Mouse (Mus musculus) megakaryocyte, adult 5-6 weeks (primary cell): ENCODE measurements around the gene Zswim1. TPM values are rescaled to one million over a fixed set of nuclear protein-coding genes. Genes with fewer than 3 reads are reported as not detected.
A peak's percentile ranks its signal among the peaks of the same experiment; 100 is the strongest.
"Not testable (repeated sequence)": the region's sequence is repeated elsewhere in the genome, so short reads cannot be mapped to it uniquely, and the experiment has no call there.

Experiments used
- ATAC-seq: 2 replicates; pipeline ENCODE4 v1.8.0; 2016; ENCODE audit warnings: mild to moderate bottlenecking, inconsistent platforms; ENCODE audit not compliant: poor library complexity, severe bottlenecking
- total RNA-seq, 2 experiments: library from RNA; stranded (forward) in 1 of 2; stranded (reverse) in 1 of 2; fragments of 153-499, 151-499 nt in 1 of 2; fragments of 221-1000, 200-1000 nt in 1 of 2; gene quantifications; 2 replicates each; pipeline versions ENCODE4 v1.2.3 to v1.2.4; 2015 to 2017

Gene Zswim1
- total RNA-seq, 2 experiments from 2014 or later: 2.9 to 6.4 TPM

DNA sequence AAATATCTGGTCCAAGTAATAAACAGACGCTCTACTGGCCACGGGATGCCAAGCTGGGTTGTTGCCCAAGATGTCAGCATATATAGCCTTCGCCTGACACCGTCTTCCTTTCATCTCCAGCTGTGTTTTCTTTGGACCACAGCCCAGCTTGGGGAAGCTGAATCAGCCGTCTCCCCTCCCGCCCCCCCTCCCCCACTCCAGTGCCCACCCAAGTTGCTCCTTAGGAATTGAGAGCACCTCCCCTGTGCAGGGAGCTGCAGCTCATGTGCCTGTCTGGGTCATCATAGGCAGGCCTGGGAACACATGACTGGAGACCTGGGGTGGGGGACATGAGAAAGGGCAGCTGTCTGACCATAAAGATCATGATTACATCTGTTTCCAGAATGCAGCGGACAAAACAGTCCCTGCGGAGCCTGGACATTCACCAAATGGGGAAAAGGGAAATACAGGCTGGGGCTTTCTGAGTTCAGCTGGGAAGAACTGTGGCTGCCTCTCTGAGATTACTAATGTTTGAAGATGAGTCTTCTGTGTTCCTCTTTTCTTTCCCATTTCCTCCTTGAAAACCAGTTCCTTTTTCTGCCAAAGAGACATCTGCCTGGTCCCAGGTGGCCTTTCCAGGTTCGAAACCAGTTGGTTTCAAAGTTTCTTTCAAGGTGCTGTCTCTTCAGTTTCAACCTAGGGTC lies 39.8 kb downstream of the Zswim1 start:
- ATAC-seq: peak; percentile 61

DNA sequence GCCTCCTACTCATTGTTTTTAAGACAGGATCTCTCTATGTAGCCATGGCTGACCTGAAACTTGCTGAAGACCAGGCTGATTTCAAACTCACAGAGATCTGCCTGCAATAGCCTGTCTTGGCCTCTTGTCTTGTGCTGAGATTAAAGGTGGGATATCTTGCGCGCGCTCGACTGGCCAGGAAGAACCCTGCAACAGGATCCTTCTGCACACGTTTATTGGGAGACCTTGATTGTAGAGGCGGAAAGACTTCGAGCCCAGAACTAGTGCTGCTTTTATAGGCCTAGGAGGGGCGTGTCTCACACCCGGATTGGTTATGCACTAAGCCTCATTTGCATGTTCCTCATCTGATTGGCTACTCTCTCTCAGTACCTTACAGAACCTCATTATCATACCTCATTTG lies 40.9 kb downstream of the Zswim1 start:
- ATAC-seq: not testable (repeated sequence)

DNA sequence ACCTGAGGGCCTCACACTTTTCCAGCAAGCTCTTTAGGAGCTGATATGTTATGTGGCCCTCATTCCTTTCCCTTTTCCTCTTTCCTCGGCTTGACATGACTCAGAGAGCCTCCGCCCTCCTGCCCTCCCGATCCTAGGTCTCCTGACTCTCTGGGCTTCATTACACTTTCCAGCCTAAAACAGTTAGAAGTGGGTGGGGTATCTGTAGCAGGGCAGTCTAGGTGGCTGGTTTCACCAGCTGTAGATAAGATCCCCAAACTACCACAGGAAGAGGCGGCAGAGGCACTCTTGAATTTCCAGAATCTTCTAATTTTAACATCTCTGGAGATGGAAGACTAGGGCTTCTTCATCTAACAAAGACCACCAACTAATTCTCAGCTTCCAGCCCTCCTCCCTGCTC lies 42.1 kb downstream of the Zswim1 start:
- ATAC-seq: no peak

DNA sequence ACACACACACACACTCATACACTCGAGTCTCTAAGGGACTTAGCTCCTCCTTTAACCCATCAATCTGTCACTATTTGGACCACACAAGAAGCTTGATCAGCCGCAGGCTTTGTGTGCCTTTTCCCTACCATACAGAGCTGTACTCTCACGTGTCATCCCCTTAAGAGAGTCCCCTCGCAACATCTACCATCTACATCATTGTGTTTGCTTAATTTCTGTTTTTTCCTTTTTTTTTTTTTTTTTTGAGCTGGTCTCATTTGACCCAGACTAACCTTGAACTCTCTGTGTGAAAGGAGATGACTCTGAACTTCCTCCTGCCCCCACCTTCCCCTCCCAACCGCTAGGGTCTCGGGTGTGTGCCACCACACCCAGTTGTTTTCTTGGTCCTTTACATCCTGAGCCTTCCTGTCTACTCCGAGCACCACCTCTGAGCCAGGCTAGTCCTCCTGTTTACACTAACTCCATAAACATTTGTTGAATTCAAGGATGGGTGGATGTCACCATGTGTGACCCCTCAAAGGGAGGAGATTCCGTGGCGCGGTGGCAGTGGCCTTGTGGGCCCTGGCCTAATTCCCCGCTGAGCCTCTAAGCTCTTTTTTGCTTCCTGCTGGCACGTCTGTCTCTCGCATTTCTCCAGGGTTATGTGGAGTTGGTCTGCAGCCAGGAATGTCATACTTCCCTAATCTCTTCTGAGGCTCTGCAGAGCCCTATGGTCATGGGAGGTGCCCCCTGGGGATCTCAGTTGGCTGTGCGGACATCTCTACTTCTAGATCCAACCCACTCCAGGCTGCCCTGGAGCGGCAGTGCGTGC lies 44.5 kb downstream of the Zswim1 start:
- peak; percentile 57 for ATAC-seq

DNA sequence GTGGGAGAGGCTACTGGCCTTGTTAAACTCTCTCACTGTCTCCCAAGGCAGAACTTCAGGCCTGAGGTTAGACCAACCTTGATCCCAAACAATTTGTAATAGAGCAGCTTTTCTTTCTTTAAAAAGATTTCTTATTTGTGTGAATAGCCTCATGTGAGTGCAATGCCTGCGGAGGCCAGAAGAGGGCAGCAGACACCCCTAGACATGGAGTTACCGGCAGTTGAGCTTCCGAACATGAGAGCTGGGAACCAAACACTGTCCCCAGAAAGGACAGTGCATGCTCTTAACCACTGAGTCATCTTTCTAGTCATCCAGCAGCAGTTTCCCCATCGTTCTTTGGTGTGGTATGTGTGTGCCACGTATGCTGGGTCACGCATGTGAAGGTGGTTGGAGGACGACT lies 45.1 kb downstream of the Zswim1 start:
- no peak for ATAC-seq

DNA sequence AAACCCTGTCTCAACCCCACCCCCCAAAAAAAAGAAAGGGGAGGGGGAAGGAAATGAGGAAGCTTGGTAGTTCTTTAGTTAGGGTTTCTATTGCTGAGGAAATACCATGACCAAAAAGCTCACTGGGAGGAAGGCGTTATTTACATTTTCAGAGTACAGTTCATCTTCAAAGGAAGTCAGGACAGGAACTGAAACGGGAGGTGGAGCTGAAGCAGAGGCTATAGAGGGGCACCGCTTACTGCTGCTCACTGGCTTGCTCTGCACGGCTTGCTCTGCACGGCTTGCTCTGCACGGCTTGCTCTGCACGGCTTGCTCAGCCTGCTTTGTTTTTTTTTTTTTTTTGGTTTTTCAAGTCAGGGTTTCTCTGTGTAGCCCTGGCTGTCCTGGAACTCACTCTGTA lies 46.0 kb downstream of the Zswim1 start:
- ATAC-seq: peak; percentile 82

DNA sequence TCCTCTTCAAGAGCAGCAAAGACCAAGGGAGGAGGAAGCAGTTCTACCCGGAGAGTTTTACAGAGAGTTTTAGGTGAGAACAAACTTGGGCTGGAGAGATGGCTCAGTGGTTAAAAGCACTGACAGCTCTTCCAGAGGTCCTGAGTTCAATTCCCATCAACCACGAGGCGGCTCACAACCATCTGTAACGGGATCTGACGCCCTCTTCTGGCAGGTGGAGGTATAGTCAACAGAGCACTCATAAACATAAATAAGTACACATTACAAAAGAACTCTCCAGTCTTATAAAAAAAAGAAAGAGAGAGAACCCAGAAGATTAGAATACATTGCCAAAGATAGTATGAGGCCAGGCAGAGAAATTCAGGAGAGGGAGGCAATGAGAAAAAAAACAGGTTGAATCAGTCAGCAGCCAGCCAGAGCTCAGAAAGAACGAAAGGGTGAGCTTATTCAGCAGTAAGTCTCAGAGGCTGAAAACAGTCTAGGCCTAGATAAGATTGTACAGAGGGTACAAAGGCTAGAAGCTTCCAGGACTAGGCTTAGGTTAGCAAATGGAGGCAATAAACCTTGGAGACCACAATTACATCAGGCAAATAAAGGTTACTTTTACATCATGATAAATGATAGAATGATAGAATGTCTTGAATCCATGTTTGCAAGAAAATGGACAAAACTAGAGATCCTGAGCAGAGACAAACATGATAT lies 49.3 kb downstream of the Zswim1 start:
- no peak for ATAC-seq

DNA sequence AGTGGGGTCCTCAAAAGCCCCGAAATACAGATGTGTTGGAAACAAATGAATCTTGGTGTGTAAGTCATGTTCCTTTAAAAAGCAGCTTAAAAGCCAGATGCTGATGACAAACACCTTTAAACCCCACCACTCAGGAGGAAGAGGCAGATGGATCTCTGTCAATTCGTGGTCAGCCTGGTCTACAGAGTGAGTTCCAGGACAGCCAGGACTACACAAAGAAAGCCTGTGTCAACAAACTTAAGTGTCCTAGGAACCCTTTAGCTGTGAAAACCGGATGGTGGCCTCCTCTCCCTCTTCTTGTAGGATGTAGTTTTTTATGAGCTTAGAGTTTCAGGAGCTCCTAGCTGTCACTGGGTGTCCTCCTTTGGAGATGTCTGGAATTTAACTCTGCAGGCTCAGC lies 51.1 kb downstream of the Zswim1 start:
- no peak for ATAC-seq

DNA sequence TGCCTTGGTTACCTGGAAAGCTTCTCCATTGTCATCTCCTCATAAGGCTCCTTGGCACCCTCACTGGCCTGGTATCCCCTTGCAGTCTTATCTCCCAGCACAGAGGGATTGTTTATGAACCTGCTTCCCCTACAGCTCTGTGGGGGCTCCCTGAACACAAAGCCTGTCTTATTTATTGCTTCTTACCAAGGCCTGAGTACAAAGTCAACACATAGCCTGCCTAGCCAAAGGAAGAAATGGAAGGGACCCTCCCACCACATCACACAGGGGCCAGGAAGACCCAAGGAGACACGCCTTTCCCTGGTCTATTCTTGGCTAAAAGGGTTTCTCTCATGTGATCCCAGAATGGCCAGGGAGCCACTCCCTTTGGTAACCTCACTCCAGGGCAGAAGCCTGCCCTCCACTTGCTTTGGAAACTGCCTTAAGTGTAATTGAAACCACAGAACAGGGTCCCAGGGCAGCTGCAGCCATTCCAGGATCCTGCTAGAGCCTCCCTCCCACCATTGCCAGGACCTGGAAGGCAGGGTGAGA lies 51.8 kb downstream of the Zswim1 start:
- ATAC-seq: no peak

DNA sequence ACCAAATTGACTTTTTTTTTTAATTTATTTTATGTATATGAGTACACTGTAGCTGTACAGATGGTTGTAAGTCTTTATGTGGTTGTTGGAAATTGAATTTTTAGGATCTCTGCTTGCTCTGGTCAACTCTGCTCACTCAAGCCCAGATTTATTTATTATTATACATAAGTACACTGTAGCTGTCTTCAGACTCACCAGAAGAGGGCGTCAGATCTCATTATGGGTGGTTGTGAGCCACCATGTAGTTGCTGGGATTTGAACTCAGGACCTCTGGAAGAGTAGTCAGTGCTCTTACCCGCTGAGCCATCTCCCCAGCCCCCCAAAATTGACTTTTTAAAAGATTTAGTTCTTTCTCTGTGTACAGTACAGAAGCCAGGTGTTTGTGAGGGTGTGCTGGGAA lies 53.2 kb downstream of the Zswim1 start:
- ATAC-seq: not testable (repeated sequence)

Other genes with a start within 250 kb of the Zswim1 start
- not detected in 2 replicates for gene Spint3, start 249.2 kb upstream of the Zswim1 start, total RNA-seq (2015)
- not detected in 2 replicates for gene Spint3, start 249.2 kb upstream of the Zswim1 start, total RNA-seq (2017)
- not detected in 2 replicates for gene Wfdc6a, start 237.2 kb upstream of the Zswim1 start, total RNA-seq (2015)
- gene Wfdc6a, start 237.2 kb upstream of the Zswim1 start, total RNA-seq (2017): not detected in 2 replicates
- not detected in 2 replicates for gene Eppin, start 229.1 kb upstream of the Zswim1 start, total RNA-seq (2015)
- not detected in 2 replicates for gene Eppin, start 229.1 kb upstream of the Zswim1 start, total RNA-seq (2017)
- not detected in 2 replicates for gene Wfdc6b, start 209.2 kb upstream of the Zswim1 start, total RNA-seq (2015)
- gene Wfdc6b, start 209.2 kb upstream of the Zswim1 start, total RNA-seq (2017): not detected in 2 replicates
- not detected in 2 replicates for gene Wfdc8, start 209.1 kb upstream of the Zswim1 start, total RNA-seq (2015)
- not detected in 2 replicates for gene Wfdc8, start 209.1 kb upstream of the Zswim1 start, total RNA-seq (2017)
- not detected in 2 replicates for gene Wfdc16, start 183.9 kb upstream of the Zswim1 start, total RNA-seq (2015)
- not detected in 2 replicates for gene Wfdc16, start 183.9 kb upstream of the Zswim1 start, total RNA-seq (2017)
- gene Wfdc10, start 166.6 kb upstream of the Zswim1 start, total RNA-seq (2015): not detected in 2 replicates
- gene Wfdc10, start 166.6 kb upstream of the Zswim1 start, total RNA-seq (2017): not detected in 2 replicates
- gene Wfdc9, start 166.1 kb upstream of the Zswim1 start, total RNA-seq (2015): not detected in 2 replicates
- gene Wfdc9, start 166.1 kb upstream of the Zswim1 start, total RNA-seq (2017): not detected in 2 replicates
- not detected in 2 replicates for gene Wfdc11, start 148.6 kb upstream of the Zswim1 start, total RNA-seq (2015)
- not detected in 2 replicates for gene Wfdc11, start 148.6 kb upstream of the Zswim1 start, total RNA-seq (2017)
- gene Wfdc13, start 137.6 kb upstream of the Zswim1 start, total RNA-seq (2015): not detected in 2 replicates
- gene Wfdc13, start 137.6 kb upstream of the Zswim1 start, total RNA-seq (2017): not detected in 2 replicates
- not detected in 2 replicates for gene Spint4, start 124.2 kb upstream of the Zswim1 start, total RNA-seq (2015)
- not detected in 2 replicates for gene Spint4, start 124.2 kb upstream of the Zswim1 start, total RNA-seq (2017)
- gene Spint5, start 107.4 kb upstream of the Zswim1 start, total RNA-seq (2015): not detected in 2 replicates
- gene Spint5, start 107.4 kb upstream of the Zswim1 start, total RNA-seq (2017): not detected in 2 replicates
- 1.0 TPM in 1 of 2 replicates, not detected in the other for gene Wfdc3, start 76.8 kb upstream of the Zswim1 start, total RNA-seq (2015)
- gene Wfdc3, start 76.8 kb upstream of the Zswim1 start, total RNA-seq (2017): not detected in 2 replicates
- 27.3 and 28.5 TPM in 2 replicates for gene Dnttip1, start 76.7 kb upstream of the Zswim1 start, total RNA-seq (2015)
- 18.5 and 27.0 TPM in 2 replicates for gene Dnttip1, start 76.7 kb upstream of the Zswim1 start, total RNA-seq (2017)
- 330 and 340 TPM in 2 replicates for gene Ube2c, start 52.8 kb upstream of the Zswim1 start, total RNA-seq (2015)
- gene Ube2c, start 52.8 kb upstream of the Zswim1 start, total RNA-seq (2017): 228 and 247 TPM in 2 replicates
- not detected in 2 replicates for gene Tnnc2, start 42.7 kb upstream of the Zswim1 start, total RNA-seq (2015)
- gene Tnnc2, start 42.7 kb upstream of the Zswim1 start, total RNA-seq (2017): not detected in 2 replicates
- gene Snx21, start 36.9 kb upstream of the Zswim1 start, total RNA-seq (2015): 5.2 and 5.5 TPM in 2 replicates
- 3.2 and 5.0 TPM in 2 replicates for gene Snx21, start 36.9 kb upstream of the Zswim1 start, total RNA-seq (2017)
- gene Acot8, start 17.8 kb upstream of the Zswim1 start, total RNA-seq (2015): 20.4 and 20.8 TPM in 2 replicates
- gene Acot8, start 17.8 kb upstream of the Zswim1 start, total RNA-seq (2017): 28.8 and 28.9 TPM in 2 replicates
- 2.3 and 3.4 TPM in 2 replicates for gene Zswim3, start 17.6 kb upstream of the Zswim1 start, total RNA-seq (2015)
- gene Zswim3, start 17.6 kb upstream of the Zswim1 start, total RNA-seq (2017): 1.7 and 3.4 TPM in 2 replicates
- gene Spata25, start 5.9 kb downstream of the Zswim1 start, total RNA-seq (2015): not detected in 2 replicates
- not detected in 2 replicates for gene Spata25, start 5.9 kb downstream of the Zswim1 start, total RNA-seq (2017)
- 192 and 200 TPM in 2 replicates for gene Ctsa, start 10.2 kb downstream of the Zswim1 start, total RNA-seq (2015)
- gene Ctsa, start 10.2 kb downstream of the Zswim1 start, total RNA-seq (2017): 224 and 228 TPM in 2 replicates
- gene Neurl2, start 10.8 kb downstream of the Zswim1 start, total RNA-seq (2015): 2.7 and 3.4 TPM in 2 replicates
- 1.6 and 1.8 TPM in 2 replicates for gene Neurl2, start 10.8 kb downstream of the Zswim1 start, total RNA-seq (2017)
- gene Pltp, start 35.0 kb downstream of the Zswim1 start, total RNA-seq (2015): 3.8 and 7.1 TPM in 2 replicates
- gene Pltp, start 35.0 kb downstream of the Zswim1 start, total RNA-seq (2017): 1.8 and 3.6 TPM in 2 replicates
- 38.4 and 47.1 TPM in 2 replicates for gene Pcif1, start 56.6 kb downstream of the Zswim1 start, total RNA-seq (2015)
- gene Pcif1, start 56.6 kb downstream of the Zswim1 start, total RNA-seq (2017): 31.2 and 33.4 TPM in 2 replicates
- 15.6 and 16.1 TPM in 2 replicates for gene Zfp335, start 89.1 kb downstream of the Zswim1 start, total RNA-seq (2015)
- 9.4 and 10.0 TPM in 2 replicates for gene Zfp335, start 89.1 kb downstream of the Zswim1 start, total RNA-seq (2017)
- 326 and 367 TPM in 2 replicates for gene Mmp9, start 118.1 kb downstream of the Zswim1 start, total RNA-seq (2015)
- gene Mmp9, start 118.1 kb downstream of the Zswim1 start, total RNA-seq (2017): 217 and 317 TPM in 2 replicates
- 0.91 and 1.3 TPM in 2 replicates for gene Slc12a5, start 138.1 kb downstream of the Zswim1 start, total RNA-seq (2015)
- gene Slc12a5, start 138.1 kb downstream of the Zswim1 start, total RNA-seq (2017): 0.48 and 0.89 TPM in 2 replicates
- 9.3 and 9.8 TPM in 2 replicates for gene Ncoa5, start 212.2 kb downstream of the Zswim1 start, total RNA-seq (2015)
- 15.6 and 26.8 TPM in 2 replicates for gene Ncoa5, start 212.2 kb downstream of the Zswim1 start, total RNA-seq (2017)
- 12.9 and 17.0 TPM in 2 replicates for gene Cd40, start 232.9 kb downstream of the Zswim1 start, total RNA-seq (2015)
- 21.7 and 22.5 TPM in 2 replicates for gene Cd40, start 232.9 kb downstream of the Zswim1 start, total RNA-seq (2017)